ENCODE assay signal across 26 mouse cellular contexts in genomic region chr5:148809485-148809884, GRCm38 (mm10).
A peak's percentile ranks its signal among the peaks of the same experiment; 100 is the strongest.
DNase-seq lines count a peak whose midpoint lies in the region; ATAC-seq and TF ChIP-seq lines count a peak whose summit lies in the region.
"Had no signal": no experiment of that assay in that cellular context is flagged by ENCODE, and none has a peak within 500 bp of the region (broad histone marks: within the 10 kb centered on the region; RNA-seq: fewer than 3 reads in every experiment).

No protein-coding gene starts in this region.

- H3ac ChIP-seq in myocyte (ENCODE audit: control insufficient read depth, insufficient read length), result no peak overlapping the region

- H3K27me3 ChIP-seq in heart, embryonic 11.5 days (ENCODE audit: control insufficient read depth, insufficient read depth, low read length), result peaks cover 6% of the 10 kb centered on the region; the same call in 1 of the 2 replicates
- H3K27me3 ChIP-seq in heart, embryonic 16.5 days (ENCODE audit: control insufficient read depth, insufficient read depth, low read length), result no peaks in the 10 kb centered on the region
- no peaks in the 10 kb centered on the region for H3K27me3 ChIP-seq in lung, embryonic 14.5 days (ENCODE audit: insufficient read depth, low read length)
- H3K27me3 ChIP-seq in myocyte (ENCODE audit: control insufficient read depth, insufficient read depth, insufficient read length), result no peaks in the 10 kb centered on the region

- intact Hi-C loops in heart, postnatal 14 days (cut with DNase I), result loop anchor here (2.0 kb wide), 1 partner anchor 527 kb away; no protein-coding TSS in a partner anchor

- H3K79me2 ChIP-seq in myocyte (ENCODE audit: control insufficient read depth, insufficient read depth), result no peaks in the 10 kb centered on the region

- no peak for DNase-seq in heart, postnatal 14 days
- no peak for DNase-seq in heart, adult 9 months (ENCODE audit: low spot score in 2 of 2)
- DNase-seq in lung, embryonic 14.5 days, result peak; percentile 37
- DNase-seq in lung, postnatal 4 days, result no peak
- DNase-seq in MN1 (ENCODE audit: low spot score), result no peak
- DNase-seq: adrenal gland, postnatal 25 days; cerebellum, adult 11-12 months; cerebellum, adult 9-11 months; embryo, embryonic 11 days; kidney, adult 18-20 months; kidney, postnatal 25 days; right cerebral cortex, postnatal 4 days had no signal

- H3K9ac ChIP-seq in heart, embryonic 11.5 days (ENCODE audit: low read depth, low read length), result no peak overlapping the region
- peak overlapping the region; percentile 64 for H3K9ac ChIP-seq in heart, embryonic 16.5 days (ENCODE audit: low read length)
- H3K9ac ChIP-seq in lung, embryonic 14.5 days, result no peak overlapping the region
- H3K9ac ChIP-seq: embryonic facial prominence, embryonic 13.5 days; hindbrain, embryonic 12.5 days; kidney, embryonic 15.5 days; limb, embryonic 12.5 days; liver, embryonic 15.5 days; neural tube, embryonic 13.5 days had no signal

- no peaks in the 10 kb centered on the region for H3K9me3 ChIP-seq in heart, embryonic 11.5 days (replicated peaks; ENCODE audit: control insufficient read depth, low read length)
- peaks cover 7% of the 10 kb centered on the region for H3K9me3 ChIP-seq in heart, embryonic 16.5 days (replicated peaks; ENCODE audit: control insufficient read depth, low read length)
- H3K9me3 ChIP-seq in lung, embryonic 14.5 days (ENCODE audit: low read depth, low read length), result no peaks in the 10 kb centered on the region
- H3K9me3 ChIP-seq: embryonic facial prominence, embryonic 13.5 days; liver, embryonic 15.5 days; midbrain, embryonic 10.5 days; neural tube, embryonic 13.5 days had no signal

- TF ChIP-seq CTCF in lung, embryonic 14.5 days (IDR thresholded peaks at IDR 0.05; ENCODE audit: low read depth), result no peak

- peak overlapping the region; percentile 52 for H3K4me2 ChIP-seq in heart, embryonic 11.5 days
- peak overlapping the region; percentile 54 for H3K4me2 ChIP-seq in heart, embryonic 16.5 days (ENCODE audit: low read depth, low read length)
- no peak overlapping the region for H3K4me2 ChIP-seq in lung, embryonic 14.5 days
- peak overlapping the region; percentile 38 for H3K4me2 ChIP-seq in myocyte (ENCODE audit: low read depth)
- H3K4me2 ChIP-seq: liver, embryonic 15.5 days had no signal

- H3K36me3 ChIP-seq in heart, embryonic 11.5 days (ENCODE audit: control insufficient read depth, insufficient read depth, low read length), result no peaks in the 10 kb centered on the region
- no peaks in the 10 kb centered on the region for H3K36me3 ChIP-seq in heart, embryonic 16.5 days (ENCODE audit: control insufficient read depth, insufficient read depth)
- no peaks in the 10 kb centered on the region for H3K36me3 ChIP-seq in lung, embryonic 14.5 days (ENCODE audit: insufficient read depth)
- H3K36me3 ChIP-seq in myocyte (ENCODE audit: control insufficient read depth, insufficient read depth), result no peaks in the 10 kb centered on the region
- H3K36me3 ChIP-seq: embryonic facial prominence, embryonic 13.5 days; hindbrain, embryonic 12.5 days; kidney, embryonic 15.5 days; limb, embryonic 12.5 days; liver, embryonic 15.5 days; midbrain, embryonic 10.5 days; neural tube, embryonic 13.5 days had no signal

- WGBS in heart, embryonic 11.5 days (ENCODE audit: insufficient replicate concordance), result 32% methylated on average over 3 of the region's 3 CpGs
- 17% methylated on average over 3 of the region's 3 CpGs for whole genome bisulfite sequencing in heart, embryonic 16.5 days
- 37% methylated on average over 3 of the region's 3 CpGs for WGBS in lung, embryonic 14.5 days

- no peak for TF ChIP-seq POLR2A in myocyte (IDR thresholded peaks at IDR 0.05; ENCODE audit: insufficient read length, low read depth)

- ATAC-seq in heart, embryonic 11.5 days (replicated peaks; ENCODE audit: insufficient number of reproducible peaks, low FRiP score, low TSS enrichment), result peak; percentile 27; the same call in 1 of the 2 replicates
- ATAC-seq in heart, embryonic 16.5 days (replicated peaks; ENCODE audit: extremely low read depth, insufficient read depth, low FRiP score), result peak; percentile 80
- 0 out of 2 replicates have a peak, but pooled peaks have one; percentile 3 for ATAC-seq in lung, embryonic 14.5 days (ENCODE audit: insufficient read depth)
- ATAC-seq: CD4-positive, CD25-positive, alpha-beta regulatory T cell, adult 4 months had no signal

- no peak overlapping the region for H3K4me3 ChIP-seq in heart, embryonic 11.5 days (ENCODE audit: low read depth, low read length)
- H3K4me3 ChIP-seq in heart, embryonic 16.5 days (ENCODE audit: low read length), result peak overlapping the region; percentile 29
- no peak overlapping the region for H3K4me3 ChIP-seq in lung, embryonic 14.5 days (ENCODE audit: low read depth, low read length)
- H3K4me3 ChIP-seq in myocyte, result no peak overlapping the region
- H3K4me3 ChIP-seq: embryonic facial prominence, embryonic 13.5 days; erythroblast, embryonic 14.5 days; hindbrain, embryonic 12.5 days; kidney, embryonic 15.5 days; left cerebral cortex, adult 2 months; limb, embryonic 12.5 days; liver, embryonic 15.5 days; midbrain, embryonic 10.5 days; neural tube, embryonic 13.5 days had no signal

- peaks cover 18% of the 10 kb centered on the region for H3K4me1 ChIP-seq in heart, embryonic 11.5 days (ENCODE audit: control insufficient read depth, insufficient read depth, low read length)
- peaks cover 20% of the 10 kb centered on the region for H3K4me1 ChIP-seq in heart, embryonic 16.5 days (ENCODE audit: control insufficient read depth, insufficient read depth, low read length)
- peaks cover 10% of the 10 kb centered on the region; the same call in 1 of the 2 replicates for H3K4me1 ChIP-seq in lung, embryonic 14.5 days (ENCODE audit: insufficient read depth)
- H3K4me1 ChIP-seq: neural tube, embryonic 13.5 days had no signal

- peak overlapping the region; percentile 22 for H3K27ac ChIP-seq in heart, embryonic 11.5 days (ENCODE audit: low read depth, low read length)
- H3K27ac ChIP-seq in heart, embryonic 16.5 days (ENCODE audit: low read length), result peak overlapping the region; percentile 94
- H3K27ac ChIP-seq in lung, embryonic 14.5 days (ENCODE audit: low read depth), result no peak overlapping the region
- H3K27ac ChIP-seq: embryonic facial prominence, embryonic 13.5 days; hindbrain, embryonic 12.5 days; hindbrain, postnatal 0 days; kidney, embryonic 15.5 days; left cerebral cortex, adult 2 months; limb, embryonic 12.5 days; liver, embryonic 15.5 days; midbrain, embryonic 10.5 days; neural tube, embryonic 13.5 days had no signal

TF ChIP-seq in myocyte, 11 proteins besides CTCF, POLR2A, EP300 and RAD21:
- TF ChIP-seq USF1 (IDR thresholded peaks at IDR 0.05; ENCODE audit: low read depth) (no peak), REST (IDR thresholded peaks at IDR 0.05; ENCODE audit: insufficient read depth, insufficient read length) (no peak), CEBPB (IDR thresholded peaks at IDR 0.05; ENCODE audit: insufficient read depth, poor library complexity, severe bottlenecking) (no peak), TCF3 (IDR thresholded peaks at IDR 0.05; ENCODE audit: insufficient read length, low read depth) (no peak), MAX (IDR thresholded peaks at IDR 0.05; ENCODE audit: low read depth) (no peak), SRF (IDR thresholded peaks at IDR 0.05; ENCODE audit: control insufficient read depth, insufficient read length, low read depth) (no peak), POLR2AphosphoS2 (IDR thresholded peaks at IDR 0.05; ENCODE audit: insufficient read length, low read depth) (no peak), E2F4 (IDR thresholded peaks at IDR 0.05; ENCODE audit: insufficient read depth) (no peak), TCF12 (IDR thresholded peaks at IDR 0.05; ENCODE audit: insufficient read depth, poor library complexity, severe bottlenecking) (no peak), MYOG (IDR thresholded peaks at IDR 0.05; ENCODE audit: control insufficient read depth in 1 of 3, insufficient read depth in 1 of 3, insufficient read length in 2 of 3, low read depth in 2 of 3) (no peak), MYOD1 (IDR thresholded peaks at IDR 0.05; ENCODE audit: control insufficient read depth in 1 of 3, insufficient read length in 2 of 3, low read depth in 2 of 3) (no peak)

Comparison
In these comparisons a context has a peak if more than half of its experiments do, and no peak if none do; other contexts are left out.
1. ATAC-seq: peak in every context shown above with its lines; median percentile 80 in heart, embryonic 16.5 days; 27 in heart, embryonic 11.5 days; 3 in lung, embryonic 14.5 days.